Mouse (Mus musculus) embryo, embryonic 9.5 days (tissue): Measurements from ENCODE around the gene Dmxl2.

Source experiments
- DNase-seq: peaks from one replicate; pipeline ENCODE4 v3.0.0-alpha.2; 2017; ENCODE audit errors: extremely low spot score

Gene Dmxl2

GRCm38 (mm10) chr9:54316363-54316762 lies 185.1 kb downstream of the Dmxl2 start:
- no peak for DNase-seq
